Mouse (Mus musculus) embryonic facial prominence, embryonic 14.5 days (tissue): Measurements from ENCODE around the gene Adamts6. TPM values are rescaled to one million over a fixed set of nuclear protein-coding genes. Genes with fewer than 3 reads are reported as not detected.

Source experiments
- ATAC-seq: fragments of 200-750 bp; cut with Nextera tagmentation; 2 replicates; pipeline ENCODE4 v1.8.0; 2017; ENCODE audit warnings: low read depth, moderate number of reproducible peaks, moderate TSS enrichment
- DNase-seq: peaks from one replicate; pipeline ENCODE4 v3.0.0-alpha.2; 2015; ENCODE audit warnings: low spot score
- H3K27ac ChIP-seq: fragments of 300-500 bp; sonication (generic); replicated peaks from 2 replicates; pipeline ENCODE4 v1.5.1; 2014; ENCODE audit warnings: low read depth, mild to moderate bottlenecking, low read length, moderate library complexity
- H3K27me3 ChIP-seq: fragments of 300-500 bp; sonication (generic); replicated peaks from 2 replicates; pipeline ENCODE4 v1.6.1; 2014; ENCODE audit warnings: low read length; ENCODE audit not compliant: control insufficient read depth, insufficient read depth
- H3K36me3 ChIP-seq: fragments of 300-500 bp; sonication (generic); 2 replicates; pipeline ENCODE4 v1.6.1; 2014; ENCODE audit warnings: low read length, mixed read lengths; ENCODE audit not compliant: control insufficient read depth, insufficient read depth
- H3K4me1 ChIP-seq: fragments of 300-500 bp; sonication (generic); 2 replicates; pipeline ENCODE4 v1.6.1; 2014; ENCODE audit warnings: antibody characterized with exemption, low read length; ENCODE audit not compliant: control insufficient read depth, insufficient read depth
- H3K4me2 ChIP-seq: fragments of 300-500 bp; sonication (generic); 2 replicates; pipeline ENCODE4 v1.6.1; 2014; ENCODE audit warnings: low read depth, mild to moderate bottlenecking, low read length, moderate library complexity, mixed read lengths
- H3K4me3 ChIP-seq: fragments of 300-500 bp; sonication (generic); 2 replicates; pipeline ENCODE4 v1.5.1; 2014; ENCODE audit warnings: low read depth, mild to moderate bottlenecking, low read length
- H3K9ac ChIP-seq: fragments of 300-500 bp; sonication (generic); 2 replicates; pipeline ENCODE4 v1.6.1; 2014; ENCODE audit warnings: low read depth, mild to moderate bottlenecking, low read length, moderate library complexity, mixed read lengths
- H3K9me3 ChIP-seq: fragments of 300-500 bp; sonication (generic); 2 replicates; pipeline ENCODE4 v1.6.1; 2016; ENCODE audit warnings: low read length; ENCODE audit not compliant: control insufficient read depth
- WGBS: fragments of 180-500 bp; shearing (Covaris S2); extraction: QIAGEN DNeasy Blood & Tissue Kit; methylation state at CpG from one replicate; pipeline ENCODE4 v1.1.7; 2014; 5-methylcytosine and 5-hydroxymethylcytosine counted together
- polyA plus RNA-seq: library from polyadenylated mRNA; unstranded; fragments of >200 nt; fragmentation: Nextera tagmentation; extraction: Ambion mirVana; gene quantifications from 2 replicates; pipeline ENCODE4 v1.2.1, GENCODE M21; 2014

The Adamts6 gene
- polyA plus RNA-seq, 1 experiment from 2014 or later: 3.1 TPM

- Histone ChIP-seq H3K9ac (no peak overlapping the region), H3K4me2 (no peak overlapping the region), H3K27ac (no peak overlapping the region), H3K36me3 (no peaks in the 10 kb centered on the region), H3K27me3 (no peaks in the 10 kb centered on the region), H3K4me1 (no peaks in the 10 kb centered on the region), H3K9me3 (0 out of 2 replicates have a peak, but pooled peaks cover 4% of the 10 kb centered on the region), H3K4me3 (no peak overlapping the region)
- ATAC-seq (no peak; the same call in 1 of the 2 replicates), DNase-seq (no peak)
- 78% methylated on average over 4 of the region's 4 CpGs for WGBS
Observed at GRCm38 (mm10) chr13:104525656-104526055, 238.0 kb downstream of the Adamts6 start.

DNA sequence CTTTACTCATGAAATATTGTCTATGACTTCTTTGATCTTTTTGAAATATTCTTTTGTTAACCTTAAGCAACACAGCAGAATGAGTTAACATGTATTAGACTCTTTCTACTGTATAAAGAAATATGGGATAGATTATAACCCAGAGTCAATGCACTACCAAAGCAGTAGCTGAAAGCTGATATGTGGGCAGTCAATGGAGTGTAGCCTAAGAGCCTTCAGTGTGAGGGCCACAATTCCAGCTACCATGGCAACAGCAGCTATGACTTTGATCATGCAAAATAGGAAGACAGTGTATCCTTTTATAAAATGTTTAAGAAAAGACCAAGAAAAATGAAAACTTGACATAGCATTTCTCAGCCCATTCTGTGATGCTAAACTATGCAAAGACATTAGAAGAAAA is 241.6 kb downstream of the Adamts6 start:
- Histone ChIP-seq H3K27me3 (no peaks in the 10 kb centered on the region), H3K4me3 (no peak overlapping the region), H3K36me3 (no peaks in the 10 kb centered on the region), H3K4me1 (no peaks in the 10 kb centered on the region), H3K4me2 (no peak overlapping the region), H3K9ac (no peak overlapping the region), H3K9me3 (no peaks in the 10 kb centered on the region), H3K27ac (no peak overlapping the region)
- ATAC-seq (no peak), DNase-seq (no peak)

GRCm38 (mm10) chr13:104531841-104532240 is 244.2 kb downstream of the Adamts6 start:
- Histone ChIP-seq H3K36me3 (no peaks in the 10 kb centered on the region), H3K4me2 (no peak overlapping the region), H3K9me3 (no peaks in the 10 kb centered on the region), H3K27me3 (no peaks in the 10 kb centered on the region), H3K27ac (no peak overlapping the region), H3K9ac (no peak overlapping the region), H3K4me3 (no peak overlapping the region), H3K4me1 (no peaks in the 10 kb centered on the region)
- DNase-seq (no peak), ATAC-seq (no peak)
- 90% methylated on average over 8 of the region's 8 CpGs for WGBS

DNA sequence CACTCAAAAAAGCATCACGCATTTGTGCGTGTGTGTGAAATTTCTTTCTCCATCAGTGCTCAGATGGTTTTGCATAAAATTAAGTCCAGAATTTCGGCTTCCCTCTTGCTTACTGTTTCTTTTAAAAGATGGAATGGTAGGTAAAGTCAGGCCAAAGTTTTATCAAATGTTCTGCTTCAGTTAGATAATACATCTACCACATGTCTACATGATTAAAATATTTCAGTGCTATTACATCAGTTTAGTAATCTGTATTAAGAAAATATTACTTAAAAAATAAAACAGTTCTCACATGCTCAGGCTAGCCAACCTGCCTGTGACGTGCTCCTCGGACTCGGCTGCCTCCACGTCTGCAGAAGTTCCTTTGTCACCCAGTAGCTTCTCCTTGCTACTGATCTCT is 245.1 kb downstream of the Adamts6 start:
- WGBS: 89% methylated on average over 7 of the region's 7 CpGs
- DNase-seq (no peak), ATAC-seq (no peak)
- no peak overlapping the region for H3K4me3 ChIP-seq
- H3K27ac ChIP-seq: no peak overlapping the region
- no peaks in the 10 kb centered on the region for H3K9me3 ChIP-seq
- no peak overlapping the region for H3K4me2 ChIP-seq
- H3K27me3 ChIP-seq: no peaks in the 10 kb centered on the region
- H3K36me3 ChIP-seq: no peaks in the 10 kb centered on the region
- no peak overlapping the region for H3K9ac ChIP-seq
- H3K4me1 ChIP-seq: no peaks in the 10 kb centered on the region

DNA sequence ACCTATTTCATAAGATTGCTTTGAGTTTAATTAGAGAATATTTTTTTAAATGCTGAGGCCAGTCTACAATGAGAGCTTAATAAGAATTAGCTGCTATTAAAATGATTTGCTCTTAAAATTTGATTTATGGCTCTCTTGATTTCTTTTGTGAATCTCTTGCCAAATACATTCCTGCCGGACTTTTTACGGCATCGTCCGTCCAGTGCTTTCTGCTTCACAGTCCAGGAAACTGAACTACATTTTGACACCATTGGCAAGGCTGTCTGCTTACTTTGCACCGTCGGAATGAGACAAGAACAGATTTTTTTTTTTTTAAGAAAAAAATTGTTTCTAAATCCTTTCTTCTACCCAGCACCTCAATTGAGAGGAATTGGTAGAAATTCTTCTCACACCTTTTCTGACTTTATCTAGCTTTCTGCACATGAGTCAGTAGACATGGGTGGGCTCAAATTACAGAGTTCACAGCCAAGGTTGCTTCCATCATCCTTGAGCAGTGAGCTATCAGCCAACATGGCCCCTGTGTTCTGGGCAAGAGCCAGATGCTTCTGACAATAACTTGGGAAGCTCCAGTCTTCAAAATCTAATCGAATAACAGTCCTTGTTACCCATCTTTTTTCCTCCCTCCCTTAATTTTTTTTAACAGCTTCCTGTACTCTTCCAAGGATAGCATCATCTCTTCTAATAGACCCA is 246.3 kb downstream of the Adamts6 start:
- Histone ChIP-seq H3K9me3 (no peaks in the 10 kb centered on the region), H3K4me3 (no peak overlapping the region), H3K36me3 (no peaks in the 10 kb centered on the region), H3K4me2 (no peak overlapping the region), H3K4me1 (no peaks in the 10 kb centered on the region), H3K27me3 (no peaks in the 10 kb centered on the region), H3K27ac (no peak overlapping the region), H3K9ac (no peak overlapping the region)
- 83% methylated on average over 7 of the region's 7 CpGs for WGBS
- ATAC-seq (no peak), DNase-seq (no peak)

- DNase-seq (peak; percentile 69), ATAC-seq (peak; percentile 92)
- H3K9ac ChIP-seq: peak overlapping the region; percentile 27; the same call in 1 of the 2 replicates
- H3K4me2 ChIP-seq: peak overlapping the region; percentile 37
- no peaks in the 10 kb centered on the region for H3K4me1 ChIP-seq
- no peaks in the 10 kb centered on the region for H3K27me3 ChIP-seq
- H3K9me3 ChIP-seq: no peaks in the 10 kb centered on the region
- no peak overlapping the region for H3K4me3 ChIP-seq
- H3K27ac ChIP-seq: no peak overlapping the region; the same call in 1 of the 2 replicates
- WGBS: 18% methylated on average over 7 of the region's 7 CpGs
- H3K36me3 ChIP-seq: no peaks in the 10 kb centered on the region
Observed at GRCm38 (mm10) chr13:104540861-104541398, 253.3 kb downstream of the Adamts6 start.

DNA sequence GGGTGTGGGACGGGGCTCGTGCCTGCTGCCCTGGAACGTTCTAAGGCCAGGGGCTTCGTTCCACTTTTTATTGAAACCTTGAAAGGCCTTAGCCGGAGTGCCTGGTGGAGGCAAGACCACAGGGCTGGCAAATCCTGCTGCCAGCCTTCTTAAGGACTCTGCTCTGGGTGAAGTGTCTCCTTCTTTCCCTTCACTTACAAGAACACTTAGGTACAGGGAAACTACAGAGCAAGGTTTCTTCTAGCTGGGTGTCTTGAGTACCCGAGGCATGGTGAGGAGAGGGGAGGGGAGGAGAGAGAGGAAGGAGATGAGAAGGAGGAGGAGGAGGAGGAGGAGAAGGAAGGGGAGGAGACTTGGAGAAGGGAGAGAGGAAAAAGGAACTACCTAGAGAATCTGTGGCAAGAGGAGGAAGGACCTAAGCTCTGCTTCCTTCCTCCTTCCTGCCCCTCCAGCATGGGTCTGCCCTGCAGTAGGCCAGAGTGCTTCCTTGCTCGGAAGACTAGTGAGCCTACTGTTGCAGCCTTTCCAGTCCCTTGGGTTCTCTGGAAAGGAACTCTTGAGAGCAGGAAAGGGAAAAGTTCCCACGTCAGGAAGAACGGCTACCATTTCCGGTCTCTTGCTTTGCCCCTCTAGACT is 254.6 kb downstream of the Adamts6 start:
- DNase-seq (no peak), ATAC-seq (no peak)
- Histone ChIP-seq H3K9ac (no peak overlapping the region), H3K4me2 (no peak overlapping the region), H3K27me3 (no peaks in the 10 kb centered on the region), H3K4me1 (no peaks in the 10 kb centered on the region), H3K36me3 (no peaks in the 10 kb centered on the region), H3K4me3 (no peak overlapping the region), H3K27ac (no peak overlapping the region), H3K9me3 (no peaks in the 10 kb centered on the region)
- WGBS: 76% methylated on average over 10 of the region's 10 CpGs

- DNase-seq: no peak
- H3K4me2 ChIP-seq: no peak overlapping the region
- no peak for ATAC-seq
- no peak overlapping the region for H3K9ac ChIP-seq
- H3K27me3 ChIP-seq: no peaks in the 10 kb centered on the region
- no peaks in the 10 kb centered on the region for H3K9me3 ChIP-seq
- H3K27ac ChIP-seq: no peak overlapping the region
- no peaks in the 10 kb centered on the region for H3K36me3 ChIP-seq
- WGBS: 55% methylated on average over 4 of the region's 4 CpGs
- H3K4me3 ChIP-seq: no peak overlapping the region
- no peaks in the 10 kb centered on the region for H3K4me1 ChIP-seq
Observed at GRCm38 (mm10) chr13:104542759-104543141, 255.1 kb downstream of the Adamts6 start.
